Mouse (Mus musculus): Measurements from ENCODE around the gene Ptgr1. TPM values are rescaled to one million over a fixed set of nuclear protein-coding genes. Genes with fewer than 3 reads are reported as not detected.

Gene Ptgr1
- polyA plus RNA-seq, 2 experiments: 11.1 to 14.8 TPM

DNA sequence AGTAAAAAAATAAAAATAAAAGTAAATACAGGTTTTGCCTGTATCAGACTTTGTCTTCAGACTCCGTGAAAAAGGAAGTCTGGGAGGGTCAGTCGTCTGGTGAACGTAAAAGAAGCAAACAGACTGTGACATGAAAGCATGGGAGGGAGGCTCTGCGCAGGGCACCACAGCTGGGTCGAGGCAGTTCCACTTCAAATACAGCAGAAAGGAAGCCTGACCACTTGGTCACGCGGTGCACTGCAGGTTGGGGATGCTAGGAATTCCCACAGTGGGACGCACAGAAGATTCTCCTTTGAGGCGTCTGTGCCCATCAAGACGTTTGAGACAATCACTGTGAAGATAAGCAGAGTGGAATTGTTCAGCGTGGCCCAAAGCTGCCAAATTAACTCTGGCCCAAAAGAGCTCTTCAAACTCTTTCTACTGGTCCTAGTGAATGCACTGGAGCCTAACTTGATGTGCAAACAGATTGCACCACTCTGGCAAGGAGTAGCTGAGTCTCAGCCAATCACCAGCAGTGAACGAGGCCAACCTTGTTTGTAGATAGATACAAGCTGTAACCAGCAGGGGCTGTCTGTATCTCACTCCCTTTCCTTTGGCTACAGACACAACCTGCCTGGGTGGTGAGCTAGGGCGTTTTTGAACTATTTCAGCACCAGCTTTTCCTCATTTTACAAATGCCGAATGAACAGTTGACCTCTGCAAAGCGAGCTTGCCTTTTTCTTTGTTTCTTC, 52.0 kb downstream of the Ptgr1 start:
- 34% methylated on average over 15 of the region's 15 CpGs for WGBS (ENCODE audit: insufficient replicate concordance)
- TF ChIP-seq CTCF (IDR thresholded peaks at IDR 0.05; ENCODE audit: low read depth) (peak; percentile 60), EP300 (IDR thresholded peaks at IDR 0.05; ENCODE audit: low read depth) (no peak)
- ATAC-seq (ENCODE audit: insufficient read depth): peak; percentile 68
- no peak overlapping the region for H3K9ac ChIP-seq (replicated peaks)
- no peaks in the 10 kb centered on the region for H3K36me3 ChIP-seq (replicated peaks; ENCODE audit: control insufficient read depth, insufficient read depth, low read depth)
- H3K27me3 ChIP-seq (ENCODE audit: control insufficient read depth, insufficient read depth, low read length): no peaks in the 10 kb centered on the region
- H3K27ac ChIP-seq: no peak overlapping the region
- no peaks in the 10 kb centered on the region; a peak in 1 of 4 replicates for H3K4me1 ChIP-seq (replicated peaks; ENCODE audit: control insufficient read depth in 2 of 2, insufficient read depth in 2 of 2, low read length in 1 of 2)
- H3K4me2 ChIP-seq (ENCODE audit: low read depth): no peak overlapping the region
- H3K4me3 ChIP-seq (ENCODE audit: insufficient read depth in 1 of 2, low read depth in 2 of 2, low read length in 2 of 2): no peak overlapping the region
- H3K9me3 ChIP-seq (ENCODE audit: control insufficient read depth, low read length): no peaks in the 10 kb centered on the region
- peak in 1 of 3 experiments; percentile 24 for DNase-seq (ENCODE audit: low read depth in 3 of 3, low spot score in 3 of 3)

DNA sequence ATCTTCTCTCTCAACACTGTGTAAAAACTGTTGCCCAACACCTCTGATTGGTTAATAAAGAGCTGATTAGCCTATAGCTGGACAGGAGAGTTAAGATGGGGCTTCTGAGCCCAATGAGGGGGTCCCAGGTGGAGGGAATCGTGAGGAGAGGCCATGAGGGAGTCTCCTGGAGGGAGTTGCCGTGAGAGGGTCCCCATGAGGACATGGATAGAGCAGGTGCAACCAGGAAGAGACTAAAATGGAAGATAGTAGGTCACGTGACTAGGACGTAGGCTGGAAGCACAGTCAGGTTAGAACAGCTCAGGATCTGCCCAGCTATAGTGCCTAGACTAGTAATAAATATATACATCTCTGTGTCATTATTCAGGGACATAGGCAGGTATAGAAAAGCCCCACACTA, 52.6 kb downstream of the Ptgr1 start:
- Histone ChIP-seq H3K9ac (replicated peaks) (no peak overlapping the region), H3K27ac (no peak overlapping the region), H3K9me3 (ENCODE audit: control insufficient read depth, low read length) (no peaks in the 10 kb centered on the region), H3K4me1 (replicated peaks; ENCODE audit: control insufficient read depth in 2 of 2, insufficient read depth in 2 of 2, low read length in 1 of 2) (no peaks in the 10 kb centered on the region; a peak in 1 of 4 replicates), H3K4me2 (ENCODE audit: low read depth) (no peak overlapping the region), H3K4me3 (ENCODE audit: insufficient read depth in 1 of 2, low read depth in 2 of 2, low read length in 2 of 2) (no peak overlapping the region), H3K36me3 (replicated peaks; ENCODE audit: control insufficient read depth, insufficient read depth, low read depth) (no peaks in the 10 kb centered on the region), H3K27me3 (ENCODE audit: control insufficient read depth, insufficient read depth, low read length) (no peaks in the 10 kb centered on the region)
- DNase-seq (ENCODE audit: low read depth in 3 of 3, low spot score in 3 of 3) (no peak), ATAC-seq (ENCODE audit: insufficient read depth) (no peak)
- 54% methylated on average over 4 of the region's 4 CpGs for WGBS (ENCODE audit: insufficient replicate concordance)
- TF ChIP-seq EP300 (IDR thresholded peaks at IDR 0.05; ENCODE audit: low read depth) (no peak), CTCF (IDR thresholded peaks at IDR 0.05; ENCODE audit: low read depth) (no peak)

DNA sequence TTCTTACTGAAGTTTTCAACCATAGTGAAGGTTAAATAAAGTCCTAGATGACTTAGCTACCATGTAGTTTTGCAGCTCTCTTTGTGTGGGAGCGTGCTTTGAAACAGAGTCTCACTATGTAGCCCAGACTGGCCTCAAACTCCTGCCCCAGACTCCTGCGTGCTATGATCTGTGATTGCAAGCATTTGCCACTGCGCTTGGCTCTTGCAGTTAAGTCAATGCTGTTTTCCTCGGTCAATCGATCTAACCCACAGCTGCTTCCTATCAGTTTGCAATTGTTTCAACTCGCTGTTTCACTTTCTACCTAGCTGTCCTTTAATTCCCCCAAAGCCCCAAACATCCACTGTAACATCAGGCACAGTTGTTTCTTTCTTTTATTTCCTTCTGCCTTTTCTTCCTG, 54.4 kb downstream of the Ptgr1 start:
- no peaks in the 10 kb centered on the region for H3K36me3 ChIP-seq (replicated peaks; ENCODE audit: control insufficient read depth, insufficient read depth, low read depth)
- 62% methylated on average over 6 of the region's 6 CpGs for WGBS (ENCODE audit: insufficient replicate concordance)
- no peak overlapping the region for H3K9ac ChIP-seq (replicated peaks)
- TF ChIP-seq CTCF (IDR thresholded peaks at IDR 0.05; ENCODE audit: low read depth): no peak
- no peak for TF ChIP-seq EP300 (IDR thresholded peaks at IDR 0.05; ENCODE audit: low read depth)
- no peak overlapping the region for H3K4me3 ChIP-seq (ENCODE audit: insufficient read depth in 1 of 2, low read depth in 2 of 2, low read length in 2 of 2)
- no peaks in the 10 kb centered on the region; a peak in 1 of 4 replicates for H3K4me1 ChIP-seq (replicated peaks; ENCODE audit: control insufficient read depth in 2 of 2, insufficient read depth in 2 of 2, low read length in 1 of 2)
- H3K9me3 ChIP-seq (ENCODE audit: control insufficient read depth, low read length): no peaks in the 10 kb centered on the region
- H3K27me3 ChIP-seq (ENCODE audit: control insufficient read depth, insufficient read depth, low read length): no peaks in the 10 kb centered on the region
- ATAC-seq (ENCODE audit: insufficient read depth) (no peak), DNase-seq (ENCODE audit: low read depth in 3 of 3, low spot score in 3 of 3) (no peak)
- no peak overlapping the region for H3K27ac ChIP-seq
- H3K4me2 ChIP-seq (ENCODE audit: low read depth): no peak overlapping the region

DNA sequence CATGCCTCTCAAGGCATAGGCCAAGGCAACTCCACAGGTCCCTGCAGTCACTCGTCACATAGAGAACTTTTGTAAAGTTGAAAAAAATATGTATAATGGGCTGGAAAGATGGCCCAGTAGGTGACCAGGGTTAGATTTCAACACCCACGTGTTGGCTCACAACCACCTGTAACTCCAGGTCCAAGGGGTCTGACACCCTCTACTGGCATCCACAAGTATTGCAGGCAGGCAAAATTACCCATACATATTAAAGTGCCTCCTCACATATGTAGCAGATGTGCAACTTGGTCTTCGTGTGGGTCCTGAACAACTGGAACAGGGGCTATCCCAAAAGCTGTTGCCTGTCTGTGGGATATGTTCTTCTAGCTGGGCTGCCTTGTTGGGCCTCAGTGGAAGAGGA, 59.3 kb downstream of the Ptgr1 start:
- H3K4me1 ChIP-seq (replicated peaks; ENCODE audit: control insufficient read depth in 2 of 2, insufficient read depth in 2 of 2, low read length in 1 of 2): no peaks in the 10 kb centered on the region; a peak in 1 of 4 replicates
- no peak overlapping the region for H3K4me2 ChIP-seq (ENCODE audit: low read depth)
- no peaks in the 10 kb centered on the region for H3K9me3 ChIP-seq (ENCODE audit: control insufficient read depth, low read length)
- no peaks in the 10 kb centered on the region for H3K36me3 ChIP-seq (replicated peaks; ENCODE audit: control insufficient read depth, insufficient read depth, low read depth)
- DNase-seq (ENCODE audit: low read depth in 3 of 3, low spot score in 3 of 3): no peak
- H3K9ac ChIP-seq (replicated peaks): no peak overlapping the region
- WGBS (ENCODE audit: insufficient replicate concordance): 56% methylated on average over 3 of the region's 3 CpGs
- no peak overlapping the region for H3K27ac ChIP-seq
- no peak overlapping the region for H3K4me3 ChIP-seq (ENCODE audit: insufficient read depth in 1 of 2, low read depth in 2 of 2, low read length in 2 of 2)
- no peak for ATAC-seq (ENCODE audit: insufficient read depth)
- no peaks in the 10 kb centered on the region; the same call in 1 of the 2 replicates for H3K27me3 ChIP-seq (ENCODE audit: control insufficient read depth, insufficient read depth, low read length)
- TF ChIP-seq EP300 (IDR thresholded peaks at IDR 0.05; ENCODE audit: low read depth) (no peak), CTCF (IDR thresholded peaks at IDR 0.05; ENCODE audit: low read depth) (peak; percentile 79)

DNA sequence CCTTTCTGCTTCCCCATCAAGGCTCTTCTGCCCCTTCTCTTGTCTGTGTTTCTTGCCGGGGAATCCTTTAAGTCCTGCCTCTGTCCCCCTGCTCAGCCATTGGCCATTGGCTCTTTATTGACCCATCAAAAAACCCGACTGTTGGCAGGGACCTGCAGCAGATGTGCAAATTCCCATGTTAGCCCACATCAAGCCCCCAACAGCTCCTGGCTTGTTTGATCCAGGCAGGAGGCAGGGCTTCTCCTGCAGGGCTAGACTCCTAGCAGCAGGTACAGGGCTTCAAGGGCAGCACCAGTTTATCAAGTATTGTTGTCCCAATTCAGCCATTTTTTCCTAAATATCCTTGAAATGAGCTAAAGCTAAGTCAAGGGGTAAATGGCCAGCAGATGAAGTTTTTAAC, 60.8 kb downstream of the Ptgr1 start:
- Histone ChIP-seq H3K9me3 (ENCODE audit: control insufficient read depth, low read length) (no peaks in the 10 kb centered on the region), H3K4me2 (ENCODE audit: low read depth) (no peak overlapping the region), H3K9ac (replicated peaks) (no peak overlapping the region), H3K27me3 (ENCODE audit: control insufficient read depth, insufficient read depth, low read length) (no peaks in the 10 kb centered on the region; the same call in 1 of the 2 replicates), H3K4me3 (ENCODE audit: insufficient read depth in 1 of 2, low read depth in 2 of 2, low read length in 2 of 2) (no peak overlapping the region), H3K27ac (no peak overlapping the region), H3K4me1 (replicated peaks; ENCODE audit: control insufficient read depth in 2 of 2, insufficient read depth in 2 of 2, low read length in 1 of 2) (no peaks in the 10 kb centered on the region; a peak in 1 of 4 replicates), H3K36me3 (replicated peaks; ENCODE audit: control insufficient read depth, insufficient read depth, low read depth) (no peaks in the 10 kb centered on the region)
- ATAC-seq (ENCODE audit: insufficient read depth) (no peak), DNase-seq (ENCODE audit: low read depth in 3 of 3, low spot score in 3 of 3) (no peak)
- no peak for TF ChIP-seq EP300 (IDR thresholded peaks at IDR 0.05; ENCODE audit: low read depth)
- no peak for TF ChIP-seq CTCF (IDR thresholded peaks at IDR 0.05; ENCODE audit: low read depth)
- 21% methylated on average over 2 of the region's 2 CpGs for WGBS (ENCODE audit: insufficient replicate concordance)

Measured in liver, embryonic 14.5 days (tissue).